Mouse (Mus musculus): ENCODE results near the gene Manba. TPM values are rescaled to one million over a fixed set of nuclear protein-coding genes. Genes with fewer than 3 reads are reported as not detected.

Manba gene
- polyA plus RNA-seq, 1 experiment from 2014 or later = 17.2 TPM

Other genes starting within 250 kb of the Manba start
- gene Bdh2, start 204.4 kb upstream of the Manba start, polyA plus RNA-seq (2014; fragmentation: Nextera tagmentation; extraction: Ambion mirVana) = 7.5 and 11.3 TPM in 2 replicates
- gene Slc9b2, start 177.9 kb upstream of the Manba start, polyA plus RNA-seq (2014; fragmentation: Nextera tagmentation; extraction: Ambion mirVana) = 2.9 and 3.1 TPM in 2 replicates
- gene Slc9b1, start 137.6 kb upstream of the Manba start, polyA plus RNA-seq (2014; fragmentation: Nextera tagmentation; extraction: Ambion mirVana) = 0.22 and 0.45 TPM in 2 replicates
- 56.3 and 57.6 TPM in 2 replicates for gene Cisd2, start 61.7 kb upstream of the Manba start, polyA plus RNA-seq (2014; fragmentation: Nextera tagmentation; extraction: Ambion mirVana)
- 521 and 530 TPM in 2 replicates for gene Ube2d3, start 47.5 kb upstream of the Manba start, polyA plus RNA-seq (2014; fragmentation: Nextera tagmentation; extraction: Ambion mirVana)
- gene Nfkb1, start 205.9 kb downstream of the Manba start, polyA plus RNA-seq (2014; fragmentation: Nextera tagmentation; extraction: Ambion mirVana) = 29.1 and 30.6 TPM in 2 replicates